Mouse (Mus musculus) heart, embryonic 10.5 days (tissue): Measurements from ENCODE around the gene Bbof1. TPM values are rescaled to one million over a fixed set of nuclear protein-coding genes. Genes with fewer than 3 reads are reported as not detected.

Experiments used
- DNase-seq: peaks from one replicate; pipeline ENCODE4 v3.0.0-alpha.2; 2017; ENCODE audit warnings: low spot score
- H3K27ac ChIP-seq: fragments of 300-500 bp; sonication (generic); 2 replicates; pipeline ENCODE4 v1.5.1; 2016; ENCODE audit warnings: mild to moderate bottlenecking
- H3K27me3 ChIP-seq: fragments of 300-500 bp; sonication (generic); 2 replicates; pipeline ENCODE4 v1.6.1; 2016; ENCODE audit warnings: mild to moderate bottlenecking; ENCODE audit not compliant: poor library complexity, insufficient read depth, severe bottlenecking
- H3K36me3 ChIP-seq: fragments of 300-500 bp; sonication (generic); 2 replicates; pipeline ENCODE4 v1.6.1; 2016; ENCODE audit warnings: mild to moderate bottlenecking, moderate library complexity
- H3K4me1 ChIP-seq: fragments of 300-500 bp; sonication (generic); 2 replicates; pipeline ENCODE4 v1.6.1; 2016; ENCODE audit warnings: mild to moderate bottlenecking
- H3K4me3 ChIP-seq: fragments of 300-500 bp; sonication (generic); 2 replicates; pipeline ENCODE4 v1.5.1; 2016; ENCODE audit warnings: mild to moderate bottlenecking, moderate library complexity
- H3K9me3 ChIP-seq: fragments of 300-500 bp; sonication (generic); 2 replicates; pipeline ENCODE4 v1.6.1; 2016; ENCODE audit warnings: mild to moderate bottlenecking, moderate library complexity
- WGBS: fragments of 180-500 bp; shearing (Covaris S2); methylation state at CpG from one replicate; pipeline ENCODE4 v1.1.7; 2016; 5-methylcytosine and 5-hydroxymethylcytosine counted together
- polyA plus RNA-seq: library from polyadenylated mRNA; unstranded; fragments of >200 nt; fragmentation: Nextera tagmentation; extraction: Ambion mirVana; gene quantifications from 2 replicates; pipeline ENCODE4 v1.2.1, GENCODE M21; 2016

Bbof1 gene
- polyA plus RNA-seq, 1 experiment from 2014 or later: 0.57 TPM

DNA sequence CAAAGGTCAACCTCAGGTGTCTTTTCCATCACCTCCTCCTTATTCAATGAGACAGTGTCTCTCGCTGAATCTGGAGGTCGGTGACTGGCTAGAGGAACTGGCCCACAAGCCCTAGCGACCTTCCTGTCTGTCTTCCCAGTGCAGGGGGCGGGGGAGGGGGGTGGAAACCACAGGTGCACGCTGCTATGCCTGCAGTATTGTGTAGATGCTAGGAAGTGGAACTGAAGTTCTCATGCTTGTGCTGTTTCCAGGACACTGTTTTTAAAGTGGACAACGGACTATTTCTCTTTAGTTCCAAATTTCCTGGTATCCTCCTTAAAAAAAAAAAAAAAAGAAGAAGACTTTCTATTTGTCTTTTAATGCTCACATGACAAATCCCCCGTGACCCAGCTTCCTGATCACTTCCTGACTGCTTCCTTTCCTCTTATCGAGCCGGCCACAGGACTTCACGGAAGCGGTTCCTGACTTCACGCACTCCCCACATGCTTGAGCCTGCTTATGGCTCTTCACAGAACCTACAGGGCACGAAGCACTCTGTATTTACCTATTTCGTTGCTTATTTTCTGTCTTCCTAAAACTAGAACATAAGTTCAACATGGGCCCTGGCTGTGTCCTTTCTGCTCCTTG, 20.0 kb upstream of the Bbof1 start:
- H3K4me3 ChIP-seq: no peak overlapping the region
- no peak overlapping the region for H3K27ac ChIP-seq
- H3K27me3 ChIP-seq: no peaks in the 10 kb centered on the region
- 66% methylated on average over 14 of the region's 14 CpGs for WGBS
- peaks cover 32% of the 10 kb centered on the region for H3K4me1 ChIP-seq
- peaks cover 9% of the 10 kb centered on the region for H3K36me3 ChIP-seq
- no peak for DNase-seq
- H3K9me3 ChIP-seq: no peaks in the 10 kb centered on the region

DNA sequence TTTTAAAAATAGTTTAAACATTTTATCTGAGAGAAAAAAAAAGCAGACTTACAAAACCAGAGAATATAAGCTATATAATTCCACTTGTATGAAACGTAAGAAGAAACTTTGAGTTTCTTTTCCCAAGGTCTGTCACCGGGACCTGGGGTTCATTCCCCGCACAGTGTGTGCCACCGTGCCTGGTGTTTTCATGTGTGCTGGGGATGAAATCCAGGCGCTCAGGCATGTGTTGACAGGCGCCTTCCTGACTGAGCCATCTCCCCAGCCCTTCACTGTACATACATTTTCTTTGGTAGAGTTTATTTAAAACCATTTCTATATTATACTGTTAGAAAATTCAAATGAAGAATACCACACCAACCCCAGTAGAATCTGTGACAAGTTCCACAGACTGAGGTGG, 18.5 kb upstream of the Bbof1 start:
- 30% methylated on average over 6 of the region's 6 CpGs for WGBS
- Histone ChIP-seq H3K4me3 (no peak overlapping the region), H3K36me3 (peaks cover 9% of the 10 kb centered on the region), H3K4me1 (peaks cover 17% of the 10 kb centered on the region), H3K27me3 (no peaks in the 10 kb centered on the region), H3K27ac (no peak overlapping the region), H3K9me3 (no peaks in the 10 kb centered on the region)
- DNase-seq: peak; percentile 84

DNA sequence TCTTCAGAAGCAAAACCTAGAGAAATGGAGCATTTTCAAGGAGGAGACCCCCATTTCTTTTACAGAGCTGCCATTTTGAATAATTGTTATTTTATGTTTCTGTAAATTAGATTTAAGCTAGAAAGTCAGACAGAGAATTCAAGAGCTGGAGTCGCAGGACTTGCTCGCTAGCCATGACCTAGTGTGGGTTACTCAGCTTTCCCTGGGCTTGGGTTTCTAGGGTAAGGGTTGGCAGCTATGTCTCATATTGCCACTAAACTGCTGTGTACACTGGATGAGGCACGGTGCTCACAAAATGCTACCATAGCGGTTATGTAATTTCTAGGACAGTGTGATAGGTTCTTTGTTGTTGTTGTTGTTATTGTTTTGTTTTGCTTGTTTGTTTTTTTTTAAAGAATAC, 16.2 kb upstream of the Bbof1 start:
- H3K27me3 ChIP-seq: no peaks in the 10 kb centered on the region
- peaks cover 7% of the 10 kb centered on the region for H3K4me1 ChIP-seq
- H3K27ac ChIP-seq: no peak overlapping the region
- no peak overlapping the region for H3K4me3 ChIP-seq
- H3K36me3 ChIP-seq: peaks cover 12% of the 10 kb centered on the region
- WGBS: 96% methylated on average over 4 of the region's 4 CpGs
- DNase-seq: no peak
- H3K9me3 ChIP-seq: no peaks in the 10 kb centered on the region

DNA sequence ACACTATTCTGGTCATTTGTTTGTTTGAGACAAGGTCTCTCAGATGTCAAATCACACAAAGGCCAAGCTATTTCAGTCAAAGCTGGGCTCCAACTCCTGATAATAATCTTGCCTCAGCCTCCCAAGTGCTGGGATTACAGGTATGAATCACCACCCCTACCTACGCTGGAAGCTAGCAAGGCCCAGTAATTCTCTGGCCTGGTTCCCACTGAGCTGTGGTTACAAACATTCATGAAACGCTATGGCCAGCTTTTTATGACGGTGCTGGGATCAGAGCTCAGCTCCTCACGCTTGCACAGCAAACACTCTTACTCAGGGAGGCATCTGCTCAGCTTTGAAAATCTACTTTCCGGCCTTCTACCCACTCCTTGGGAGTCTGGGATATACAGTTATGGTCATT, 15.0 kb upstream of the Bbof1 start:
- 87% methylated on average over 5 of the region's 5 CpGs for WGBS
- peaks cover 12% of the 10 kb centered on the region for H3K36me3 ChIP-seq
- H3K4me1 ChIP-seq: peaks cover 2% of the 10 kb centered on the region
- H3K27me3 ChIP-seq: no peaks in the 10 kb centered on the region
- H3K9me3 ChIP-seq: no peaks in the 10 kb centered on the region
- H3K4me3 ChIP-seq: no peak overlapping the region
- H3K27ac ChIP-seq: no peak overlapping the region
- DNase-seq: no peak

DNA sequence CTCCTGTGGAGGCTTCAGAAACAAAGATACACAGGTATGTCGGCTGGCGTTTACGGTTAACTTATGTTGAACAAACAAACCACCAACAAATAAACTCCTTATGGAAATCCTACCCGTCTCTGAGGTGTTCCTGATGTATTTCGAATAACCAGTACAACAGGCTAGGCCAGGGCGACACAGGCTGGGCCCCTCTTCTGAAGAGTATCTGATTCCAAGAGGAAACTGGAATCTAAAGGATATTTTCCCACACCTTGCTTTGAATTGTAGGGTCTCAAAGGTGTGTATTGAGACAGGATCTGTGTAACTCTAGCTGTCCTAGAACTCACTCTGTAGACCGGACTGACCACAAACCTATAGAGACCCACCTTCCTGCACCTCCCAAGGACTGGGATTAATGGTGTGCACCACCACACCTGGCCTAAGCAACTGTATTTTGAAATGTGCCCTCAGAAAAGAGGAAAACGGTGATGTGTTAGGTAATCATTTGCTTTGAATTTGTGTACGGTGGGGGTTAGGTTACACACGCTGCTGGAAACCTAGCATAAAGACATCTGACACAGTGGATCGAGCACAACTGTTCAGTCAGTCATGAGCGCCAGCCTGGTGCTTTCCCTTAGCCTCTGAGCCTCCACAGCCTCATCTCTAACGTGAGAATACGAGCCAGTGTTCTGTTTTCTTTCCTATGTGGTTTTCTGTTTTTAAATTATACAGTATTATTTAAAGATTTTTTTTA, 11.8 kb upstream of the Bbof1 start:
- H3K9me3 ChIP-seq: no peaks in the 10 kb centered on the region
- DNase-seq: no peak
- H3K36me3 ChIP-seq: peaks cover 9% of the 10 kb centered on the region
- H3K4me3 ChIP-seq: no peak overlapping the region
- no peak overlapping the region for H3K27ac ChIP-seq
- no peaks in the 10 kb centered on the region for H3K27me3 ChIP-seq
- H3K4me1 ChIP-seq: peaks cover 16% of the 10 kb centered on the region; the same call in 1 of the 2 replicates
- 87% methylated on average over 14 of the region's 14 CpGs for WGBS

- H3K27me3 ChIP-seq: no peaks in the 10 kb centered on the region
- H3K4me1 ChIP-seq: peaks cover 16% of the 10 kb centered on the region; the same call in 1 of the 2 replicates
- H3K36me3 ChIP-seq: peaks cover 9% of the 10 kb centered on the region
- DNase-seq: no peak
- H3K4me3 ChIP-seq: no peak overlapping the region
- H3K9me3 ChIP-seq: no peaks in the 10 kb centered on the region
- no peak overlapping the region for H3K27ac ChIP-seq
These were observed 11.2 kb upstream of the Bbof1 start for GRCm38 (mm10) chr12:84397685-84398084.

GRCm38 (mm10) chr12:84398629-84399028, 10.2 kb upstream of the Bbof1 start:
- no peaks in the 10 kb centered on the region for H3K9me3 ChIP-seq
- 81% methylated on average over 5 of the region's 5 CpGs for WGBS
- peaks cover 20% of the 10 kb centered on the region for H3K4me1 ChIP-seq
- H3K27me3 ChIP-seq: no peaks in the 10 kb centered on the region
- peaks cover 4% of the 10 kb centered on the region; the same call in 1 of the 2 replicates for H3K36me3 ChIP-seq
- no peak overlapping the region for H3K27ac ChIP-seq
- H3K4me3 ChIP-seq: no peak overlapping the region
- DNase-seq: no peak

- WGBS: 74% methylated on average over 9 of the region's 9 CpGs
- Histone ChIP-seq H3K4me1 (peaks cover 20% of the 10 kb centered on the region), H3K27me3 (no peaks in the 10 kb centered on the region), H3K27ac (no peak overlapping the region), H3K4me3 (no peak overlapping the region), H3K36me3 (0 out of 2 replicates have a peak, but pooled peaks cover 3% of the 10 kb centered on the region), H3K9me3 (no peaks in the 10 kb centered on the region)
- no peak for DNase-seq
These were observed 9.7 kb upstream of the Bbof1 start for GRCm38 (mm10) chr12:84399135-84399534.

DNA sequence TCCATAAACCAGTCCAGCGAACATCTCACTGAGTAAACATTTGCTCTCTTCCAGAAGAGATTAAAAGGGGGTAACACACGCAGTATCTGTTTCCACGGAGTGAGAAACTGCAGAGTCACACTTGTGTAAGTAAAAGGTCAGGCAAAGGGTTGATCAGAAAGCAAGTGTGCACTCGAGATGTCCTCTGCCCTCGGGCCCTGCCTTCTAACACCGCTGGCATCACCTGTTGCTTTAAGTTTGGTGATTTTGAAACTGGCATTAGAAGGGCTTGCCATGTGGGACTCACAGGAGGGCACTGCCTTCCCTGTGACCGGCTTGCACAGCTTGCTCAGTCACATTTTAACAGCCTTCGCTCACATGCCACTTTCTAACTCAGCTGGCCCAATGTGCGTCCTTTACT, 9.2 kb upstream of the Bbof1 start:
- H3K36me3 ChIP-seq: 0 out of 2 replicates have a peak, but pooled peaks cover 3% of the 10 kb centered on the region
- WGBS: 76% methylated on average over 9 of the region's 9 CpGs
- no peaks in the 10 kb centered on the region for H3K27me3 ChIP-seq
- H3K27ac ChIP-seq: no peak overlapping the region
- no peaks in the 10 kb centered on the region for H3K9me3 ChIP-seq
- DNase-seq: no peak
- no peak overlapping the region for H3K4me3 ChIP-seq
- peaks cover 20% of the 10 kb centered on the region for H3K4me1 ChIP-seq

- Histone ChIP-seq H3K36me3 (0 out of 2 replicates have a peak, but pooled peaks cover 3% of the 10 kb centered on the region), H3K4me3 (no peak overlapping the region), H3K4me1 (peaks cover 20% of the 10 kb centered on the region), H3K9me3 (no peaks in the 10 kb centered on the region), H3K27me3 (no peaks in the 10 kb centered on the region), H3K27ac (no peak overlapping the region)
- WGBS: 71% methylated on average over 3 of the region's 3 CpGs
- no peak for DNase-seq
These were observed 8.8 kb upstream of the Bbof1 start for GRCm38 (mm10) chr12:84400068-84400467.

GRCm38 (mm10) chr12:84400653-84401052, 8.2 kb upstream of the Bbof1 start:
- Histone ChIP-seq H3K27me3 (no peaks in the 10 kb centered on the region), H3K27ac (no peak overlapping the region), H3K36me3 (0 out of 2 replicates have a peak, but pooled peaks cover 3% of the 10 kb centered on the region), H3K4me1 (peaks cover 20% of the 10 kb centered on the region), H3K4me3 (no peak overlapping the region), H3K9me3 (no peaks in the 10 kb centered on the region)
- no peak for DNase-seq
- WGBS: 67% methylated on average over 3 of the region's 3 CpGs

- DNase-seq: no peak
- Histone ChIP-seq H3K4me3 (no peak overlapping the region), H3K4me1 (peaks cover 24% of the 10 kb centered on the region), H3K27ac (no peak overlapping the region), H3K27me3 (no peaks in the 10 kb centered on the region), H3K36me3 (no peaks in the 10 kb centered on the region), H3K9me3 (no peaks in the 10 kb centered on the region)
- 60% methylated on average over 9 of the region's 9 CpGs for WGBS
These were observed 5.9 kb upstream of the Bbof1 start for GRCm38 (mm10) chr12:84402923-84403322.

DNA sequence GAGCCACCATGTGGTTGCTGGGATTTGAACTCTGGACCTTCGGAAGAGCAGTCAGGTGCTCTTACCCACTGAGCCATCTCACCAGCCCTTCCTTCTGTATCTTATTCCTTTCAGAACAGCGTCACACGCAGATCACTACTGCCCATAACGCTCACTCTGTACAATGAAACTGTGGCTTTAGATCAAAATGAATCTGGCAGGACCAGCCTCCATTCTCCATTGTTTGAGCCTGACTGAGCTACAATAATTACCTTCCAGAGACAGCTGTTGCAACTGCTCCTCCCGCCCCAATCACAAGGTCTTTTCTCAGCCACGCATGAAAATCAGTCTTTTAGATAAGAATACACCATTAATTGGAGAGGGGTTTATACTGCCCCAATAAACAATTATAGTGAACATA, 4.3 kb upstream of the Bbof1 start:
- H3K4me1 ChIP-seq: peaks cover 33% of the 10 kb centered on the region
- DNase-seq: no peak
- H3K36me3 ChIP-seq: no peaks in the 10 kb centered on the region
- H3K4me3 ChIP-seq: no peak overlapping the region
- no peaks in the 10 kb centered on the region for H3K9me3 ChIP-seq
- H3K27me3 ChIP-seq: no peaks in the 10 kb centered on the region
- WGBS: 93% methylated on average over 6 of the region's 6 CpGs
- H3K27ac ChIP-seq: no peak overlapping the region
